Mouse (Mus musculus) myocyte (in vitro differentiated cells): ENCODE measurements at regions not wholly inside any gene's neighbourhood (a gene's known extent, or its start where the extent isn't known, plus 50 kb on each side); places are given as distances from the start of the nearest gene placed in this dataset.

Experiments used
- CEBPB ChIP-seq: IDR thresholded peaks from 2 replicates; pipeline ENCODE4 v1.6.1; 2011; ENCODE audit warnings: mild to moderate bottlenecking, moderate library complexity; ENCODE audit not compliant: poor library complexity, insufficient read depth, severe bottlenecking
- E2F4 ChIP-seq: IDR thresholded peaks from one replicate; pipeline ENCODE4 v1.6.1; 2011; ENCODE audit warnings: mild to moderate bottlenecking, control low read depth, moderate library complexity; ENCODE audit not compliant: insufficient read depth
- MAX ChIP-seq: IDR thresholded peaks from one replicate; pipeline ENCODE4 v1.6.1; 2011; ENCODE audit warnings: low read depth, mild to moderate bottlenecking, control low read depth
- MYOD1 ChIP-seq, 3 experiments: IDR thresholded peaks; one replicate each; pipeline ENCODE4 v1.6.1; 2011; ENCODE audit warnings: control low read depth in 2 of 3, low read depth in 2 of 3, mild to moderate bottlenecking in 2 of 3, moderate library complexity in 1 of 3; ENCODE audit not compliant: insufficient read length in 2 of 3, control insufficient read depth in 1 of 3
- POLR2A ChIP-seq: IDR thresholded peaks from one replicate; pipeline ENCODE4 v1.6.1; 2011; ENCODE audit warnings: low read depth, mild to moderate bottlenecking, control low read depth, moderate library complexity; ENCODE audit not compliant: insufficient read length
- REST ChIP-seq: IDR thresholded peaks from one replicate; pipeline ENCODE4 v1.6.1; 2011; ENCODE audit warnings: mild to moderate bottlenecking, control low read depth, moderate library complexity; ENCODE audit not compliant: insufficient read depth, insufficient read length
- TCF12 ChIP-seq: IDR thresholded peaks from one replicate; pipeline ENCODE4 v1.6.1; 2011; ENCODE audit warnings: mild to moderate bottlenecking, control low read depth; ENCODE audit not compliant: poor library complexity, insufficient read depth, severe bottlenecking
- USF1 ChIP-seq: IDR thresholded peaks from one replicate; pipeline ENCODE4 v1.6.1; 2011; ENCODE audit warnings: low read depth, mild to moderate bottlenecking, control low read depth, moderate library complexity

GRCm38 (mm10) chr1:66000398-66000797, 74.1 kb downstream of the Crygf start:
- no peak for TF ChIP-seq POLR2A
- TF ChIP-seq TCF12 = no peak
- TF ChIP-seq MYOD1 (IDR thresholded peaks at IDR 0.05; ENCODE audit: control insufficient read depth in 1 of 3, insufficient read length in 2 of 3, low read depth in 2 of 3) = no peak
- no peak for TF ChIP-seq USF1
- no peak for TF ChIP-seq MAX
- no peak for TF ChIP-seq CEBPB
- TF ChIP-seq REST = no peak
- TF ChIP-seq E2F4 = no peak
